Mouse (Mus musculus) G1E (cell line): ENCODE data around the gene Zfp266.

Source experiments
- CTCF ChIP-seq: IDR thresholded peaks from 2 replicates; pipeline ENCODE4 v1.5.1; 2012; ENCODE audit warnings: low read depth, low read length, inconsistent platforms, mixed read lengths
- GATA1 ChIP-seq: IDR thresholded peaks from 2 replicates; pipeline ENCODE4 v1.6.1; 2012; ENCODE audit warnings: borderline replicate concordance, low read length, inconsistent platforms, mixed read lengths
- POLR2AphosphoS5 ChIP-seq: IDR thresholded peaks from 2 replicates; pipeline ENCODE4 v1.6.1; 2012; ENCODE audit warnings: low read depth, low read length, inconsistent platforms; ENCODE audit not compliant: insufficient replicate concordance
- TAL1 ChIP-seq: conservative IDR thresholded peaks from 2 replicates; pipeline ENCODE4 v1.6.1; 2012; ENCODE audit warnings: low read depth, low read length, inconsistent platforms, mixed read lengths

- no peak for TF ChIP-seq TAL1
- TF ChIP-seq POLR2AphosphoS5 = no peak
- TF ChIP-seq CTCF = no peak
- TF ChIP-seq GATA1 = no peak
Measured at GRCm38 (mm10) chr9:20544070-20544821, 23.0 kb upstream of the Zfp266 start.
